Mouse (Mus musculus) thymus, adult 2 months (tissue): ENCODE measurements around the gene Zc2hc1c.

Experiments
- CTCF ChIP-seq: fragments of 200-500 bp; IDR thresholded peaks from 2 replicates; pipeline ENCODE4 v1.5.1; 2012; ENCODE audit warnings: mild to moderate bottlenecking, control low read depth, low read length, moderate library complexity, borderline replicate concordance; ENCODE audit not compliant: control insufficient read depth, poor library complexity, insufficient read depth; ENCODE audit errors: extremely low read depth
- POLR2A ChIP-seq: fragments of 200-500 bp; IDR thresholded peaks from 2 replicates; pipeline ENCODE4 v1.6.1; 2012; ENCODE audit warnings: mild to moderate bottlenecking, low read length, control low read depth, moderate library complexity; ENCODE audit not compliant: control insufficient read depth, poor library complexity, insufficient read depth; ENCODE audit errors: extremely low read depth

DNA sequence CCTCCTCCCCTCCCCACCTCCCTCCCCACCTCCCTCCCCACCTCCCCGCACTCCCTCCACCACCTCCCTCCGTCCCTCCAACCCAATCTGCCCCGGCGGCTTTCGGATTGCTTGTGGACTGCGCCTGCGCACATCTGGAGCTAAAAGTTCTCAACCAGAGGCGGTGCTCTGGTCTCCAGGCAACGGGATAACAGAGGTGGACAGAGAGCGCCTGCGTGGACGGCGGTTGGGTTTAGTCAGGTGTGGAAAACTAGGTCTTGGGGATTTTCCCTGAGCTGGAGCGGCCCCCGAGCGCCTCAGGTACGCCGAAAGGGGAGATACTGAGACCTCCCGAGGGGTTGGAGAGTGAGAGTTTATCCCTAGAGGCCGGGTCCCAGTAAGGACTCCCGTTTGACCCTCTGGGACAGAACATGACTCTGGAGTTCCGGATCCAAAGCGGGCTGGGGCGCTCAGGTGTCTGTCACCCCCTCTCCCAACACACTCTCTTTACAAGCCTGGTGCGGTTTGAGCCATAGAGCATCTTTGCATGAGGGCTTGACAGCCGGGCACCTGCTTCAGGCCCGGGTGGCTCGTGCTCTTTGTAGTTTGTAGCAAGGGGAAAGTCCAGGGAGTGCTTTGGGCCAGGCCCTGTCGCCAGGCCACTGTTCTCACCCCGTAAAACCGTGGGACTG is at the start of gene Zc2hc1c:
- TF ChIP-seq POLR2A (no peak), CTCF (no peak)
